Mouse (Mus musculus) adrenal gland (tissue): ENCODE measurements around the gene Chst11.

ENCODE experiments used
- intact Hi-C: fragments of 180-260 bp; cut with DNase I; formaldehyde crosslinking; loops from one replicate; pipeline ENCODE4 v1.15.1; 2025

The Chst11 gene

DNA sequence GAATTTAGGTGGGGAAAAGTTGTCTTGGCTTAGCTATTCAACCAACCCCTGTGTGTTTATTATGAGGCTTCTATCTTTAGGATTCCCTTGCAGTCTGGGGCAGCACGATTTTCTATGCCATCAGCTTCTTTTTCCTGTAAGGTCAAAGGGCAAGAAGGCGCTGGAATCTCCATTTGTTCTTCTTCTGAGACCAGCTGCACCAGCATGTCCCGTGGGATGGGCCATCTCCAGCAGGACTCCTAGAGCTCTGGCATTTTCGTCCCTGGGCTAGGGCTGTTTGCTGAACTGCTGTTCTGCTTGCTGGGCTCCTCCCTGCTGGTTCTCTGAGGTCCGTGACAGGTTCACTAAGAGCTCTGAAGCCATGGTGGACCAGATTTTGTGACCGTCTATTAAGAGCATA lies 45.6 kb downstream of the Chst11 start:
- intact Hi-C loops = no loop called here

GRCm38 (mm10) chr10:83031561-83031960 lies 46.3 kb downstream of the Chst11 start:
- intact Hi-C loops = no loop called here

- intact Hi-C loops = no loop called here
Observed at GRCm38 (mm10) chr10:83032559-83032958, 47.3 kb downstream of the Chst11 start.

DNA sequence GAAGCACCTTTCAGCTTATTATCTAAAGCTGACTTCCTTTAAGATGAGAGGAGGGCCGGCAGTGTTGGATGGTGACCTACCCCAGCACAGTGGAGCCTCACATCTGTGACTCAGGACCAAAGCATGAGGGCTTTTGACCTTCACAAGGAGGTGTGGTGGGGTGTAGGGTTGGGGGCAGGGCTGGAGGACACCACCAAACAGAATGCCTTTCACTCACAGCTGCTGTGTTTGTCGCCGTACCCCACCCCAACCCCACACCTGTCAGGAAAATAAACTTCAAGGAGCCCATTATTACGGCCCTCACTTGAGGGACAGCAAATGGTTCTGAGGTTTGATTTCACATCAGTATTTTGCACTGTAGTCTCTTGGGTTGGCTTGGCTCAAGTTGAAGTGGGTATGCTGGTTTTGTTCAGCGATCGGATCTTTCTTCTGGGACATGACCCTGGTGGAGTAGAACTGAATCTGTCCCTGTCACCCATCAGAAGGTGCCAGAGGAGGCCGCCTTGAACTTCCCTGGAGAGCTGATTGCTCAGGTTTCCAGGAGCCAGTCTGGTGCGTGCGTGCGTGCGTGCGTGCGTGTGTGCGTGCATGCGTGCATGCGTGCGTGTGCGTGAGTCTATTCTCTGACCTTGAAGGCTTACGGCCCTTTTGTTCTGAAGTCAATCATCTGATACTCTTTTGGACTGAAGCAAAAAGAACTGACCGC lies 51.2 kb downstream of the Chst11 start:
- intact Hi-C loops = no loop called here

DNA sequence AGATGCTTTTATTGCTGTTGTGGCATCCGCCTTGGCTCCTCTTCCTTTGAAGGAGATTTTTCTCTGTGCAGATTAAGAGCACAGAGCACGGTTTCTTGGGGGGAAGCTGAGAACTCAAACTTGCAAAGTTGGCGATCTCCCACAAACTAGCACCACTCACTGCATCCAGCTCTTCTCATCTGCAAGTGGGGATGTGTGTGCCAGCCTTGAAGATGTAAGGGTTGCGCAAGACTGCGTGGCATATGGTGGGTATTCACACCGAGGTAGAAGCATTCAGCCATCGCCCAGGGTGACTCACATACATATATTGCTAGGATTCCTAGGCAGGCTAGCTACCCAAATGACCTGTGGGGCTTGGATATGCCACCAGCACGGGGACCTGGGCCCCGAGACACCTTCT lies 52.9 kb downstream of the Chst11 start:
- intact Hi-C loops = no loop called here

DNA sequence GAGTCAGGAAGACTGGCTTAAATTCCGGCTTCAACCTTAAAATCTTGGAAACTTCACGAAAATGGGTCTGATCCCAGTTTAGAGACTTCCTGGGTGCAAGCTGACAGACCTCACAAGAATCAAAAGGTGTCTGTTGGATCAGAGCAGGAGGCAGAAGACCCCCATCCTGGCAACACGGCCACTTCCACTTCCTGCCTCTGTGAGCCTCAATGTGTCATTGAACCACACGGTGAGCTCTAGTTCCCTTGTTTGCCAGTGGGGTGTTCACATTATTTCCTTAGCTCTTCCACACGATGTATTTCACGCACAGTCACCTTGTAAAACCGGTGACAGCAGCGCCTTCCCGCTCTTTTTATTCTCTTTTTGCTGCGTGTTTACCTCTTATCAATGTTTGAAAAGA lies 54.1 kb downstream of the Chst11 start:
- intact Hi-C loops = no loop called here

DNA sequence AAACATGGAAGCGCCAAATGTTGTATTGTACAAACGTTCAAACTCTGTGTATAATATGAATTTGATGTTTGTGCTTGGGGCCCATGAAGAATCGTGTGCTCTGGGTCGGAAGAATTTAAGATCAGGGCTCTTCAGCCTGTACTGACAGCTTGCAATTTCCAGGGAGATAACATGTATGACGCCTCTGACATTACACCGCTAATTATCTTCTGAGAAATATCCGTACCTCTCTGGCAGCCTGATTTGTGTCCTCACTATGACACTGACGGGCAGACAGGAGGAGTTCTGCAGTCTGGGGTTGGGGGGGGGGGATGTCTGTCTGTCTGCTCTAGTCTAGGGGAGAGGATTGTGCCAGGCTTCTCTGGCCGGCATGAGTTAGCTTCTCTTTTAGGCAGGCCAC lies 56.6 kb downstream of the Chst11 start:
- intact Hi-C loops = loop anchor here (5.0 kb wide), 1 partner anchor 50 kb away; no protein-coding TSS in a partner anchor

- intact Hi-C loops = loop anchor here (5.0 kb wide), 1 partner anchor 51 kb away; no protein-coding TSS in a partner anchor
Observed at GRCm38 (mm10) chr10:83042613-83043477, 57.5 kb downstream of the Chst11 start.

DNA sequence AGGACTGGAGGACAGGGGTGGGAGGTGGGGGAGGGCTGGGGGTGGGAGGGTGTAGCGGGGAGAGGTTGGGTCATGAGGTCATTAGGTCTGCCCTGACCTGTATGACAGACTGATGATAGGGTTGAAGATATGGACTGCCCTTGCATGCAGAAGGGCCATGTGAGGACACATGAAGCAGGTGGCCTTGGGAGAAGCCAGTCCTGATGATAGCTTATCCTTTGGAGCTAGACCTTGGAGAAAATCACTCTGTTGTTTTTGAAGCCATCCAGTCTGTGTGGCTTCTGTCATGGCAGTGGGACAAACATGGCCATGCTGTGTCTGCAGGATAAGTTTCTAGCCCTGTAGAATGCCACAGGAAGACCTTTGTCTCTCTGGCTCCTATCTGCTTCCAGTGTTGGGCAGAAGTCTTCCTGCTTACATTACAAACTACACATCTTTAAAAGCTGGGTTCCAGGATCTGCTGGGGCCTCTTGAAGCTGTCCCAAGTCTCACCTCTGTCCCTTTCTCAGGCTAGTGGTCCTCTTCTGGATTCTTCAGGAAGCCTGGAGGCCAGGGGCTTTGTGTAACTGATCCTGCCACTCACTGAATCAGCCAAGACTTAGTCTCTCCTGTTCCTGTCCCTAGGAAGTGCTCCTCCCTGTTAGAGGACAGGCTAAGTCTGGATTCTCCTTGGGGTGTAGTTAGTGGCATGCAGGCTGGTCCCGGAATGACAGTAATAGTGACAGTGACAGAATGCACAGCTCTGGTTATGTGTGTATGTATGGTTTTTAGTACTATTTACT lies 58.4 kb downstream of the Chst11 start:
- intact Hi-C loops = loop anchor here (5.0 kb wide), 1 partner anchor 51 kb away; no protein-coding TSS in a partner anchor

- intact Hi-C loops = no loop called here
Observed at GRCm38 (mm10) chr10:83049174-83049780, 64.0 kb downstream of the Chst11 start.

- intact Hi-C loops = no loop called here
Observed at GRCm38 (mm10) chr10:83053886-83054550, 68.7 kb downstream of the Chst11 start.

DNA sequence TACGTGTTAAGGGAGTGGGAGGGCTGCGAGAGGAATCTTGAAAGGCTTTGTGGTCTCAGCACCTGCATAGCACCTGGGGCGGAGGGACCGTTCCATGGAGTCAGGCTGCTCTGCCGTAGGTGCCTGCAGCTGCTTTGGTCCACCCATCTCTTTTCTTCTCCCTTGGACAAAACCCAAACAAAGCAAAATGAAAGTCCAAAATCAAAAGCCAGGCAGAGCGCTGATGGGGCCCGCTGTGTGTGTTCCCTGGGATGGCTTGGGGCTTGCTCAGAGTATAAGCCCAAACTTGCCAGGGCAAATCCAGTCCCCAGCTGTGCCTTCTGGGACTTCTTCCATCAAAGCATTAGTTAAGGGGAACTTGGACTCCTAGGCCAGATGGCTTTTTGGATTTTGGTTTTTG lies 71.0 kb downstream of the Chst11 start:
- intact Hi-C loops = no loop called here

GRCm38 (mm10) chr10:83056866-83057265 lies 71.6 kb downstream of the Chst11 start:
- intact Hi-C loops = no loop called here

GRCm38 (mm10) chr10:83060066-83060782 lies 74.9 kb downstream of the Chst11 start:
- intact Hi-C loops = no loop called here

GRCm38 (mm10) chr10:83062315-83062714 lies 77.0 kb downstream of the Chst11 start:
- intact Hi-C loops = no loop called here

DNA sequence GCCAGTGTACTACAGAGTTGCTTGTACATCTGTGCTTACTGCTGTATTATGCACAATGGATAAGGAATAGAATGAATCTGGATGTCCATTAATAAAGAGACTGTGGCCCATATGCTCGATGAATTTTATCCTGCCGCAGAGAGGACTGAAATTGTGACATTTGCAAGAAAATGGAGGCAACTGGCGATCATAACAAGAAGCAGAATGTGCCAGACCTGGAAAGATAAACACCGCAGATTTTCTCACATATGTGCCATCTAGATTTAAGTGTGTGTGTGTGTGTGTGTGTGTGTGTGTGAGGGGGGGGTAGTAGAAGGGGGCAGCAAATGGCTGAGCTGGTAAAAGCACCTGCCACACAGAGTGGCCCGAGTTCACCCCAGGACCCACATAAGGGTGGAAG lies 79.5 kb downstream of the Chst11 start:
- intact Hi-C loops = no loop called here

DNA sequence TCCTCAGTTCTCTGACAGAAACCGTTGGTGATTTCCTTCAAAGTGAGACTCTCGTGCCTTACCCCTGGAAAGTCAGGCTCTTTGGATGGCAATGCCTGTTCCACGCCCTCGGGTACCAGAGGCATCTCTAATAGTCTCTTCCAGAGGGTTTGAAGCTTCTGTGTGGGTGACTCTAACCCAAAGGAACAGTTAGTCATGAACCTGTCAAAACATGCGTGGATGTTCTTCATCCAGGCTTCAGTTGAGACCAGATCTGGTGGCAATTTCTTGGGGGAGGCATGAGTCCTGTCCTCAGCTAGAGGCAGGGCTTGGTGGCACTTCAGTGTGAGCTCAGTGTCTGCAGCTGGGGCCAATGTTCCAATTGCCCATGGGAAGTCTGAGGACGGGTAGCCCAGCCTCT lies 80.9 kb downstream of the Chst11 start:
- intact Hi-C loops = no loop called here

- intact Hi-C loops = no loop called here
Observed at GRCm38 (mm10) chr10:83067305-83067704, 82.0 kb downstream of the Chst11 start.

GRCm38 (mm10) chr10:83068466-83068865 lies 83.2 kb downstream of the Chst11 start:
- intact Hi-C loops = no loop called here

- intact Hi-C loops = no loop called here
Observed at GRCm38 (mm10) chr10:83069791-83070190, 84.5 kb downstream of the Chst11 start.
